Comparison of ENCODE assay signal across 8 mouse cellular contexts in genomic region chr11:120085891-120086627, GRCm38 (mm10). TPM values are rescaled to one million over a fixed set of nuclear protein-coding genes. Genes with fewer than 3 reads are reported as not detected.
DNase-seq lines count a peak whose midpoint lies in the region; ATAC-seq lines count a peak whose summit lies in the region.

No protein-coding gene starts in this region.

- H3K27ac ChIP-seq in embryonic facial prominence, embryonic 12.5 days = peak overlapping the region; percentile 84
- peak overlapping the region; percentile 76 for H3K27ac ChIP-seq in heart, embryonic 16.5 days (ENCODE audit: low read length)
- peak overlapping the region; percentile 91 for H3K27ac ChIP-seq in neural tube, embryonic 13.5 days (replicated peaks)

- under 1% methylated on average over 25 of the region's 25 CpGs for WGBS in embryonic facial prominence, embryonic 12.5 days
- under 1% methylated on average over 25 of the region's 25 CpGs for WGBS in heart, embryonic 16.5 days
- WGBS in neural tube, embryonic 13.5 days = 1% methylated on average over 25 of the region's 25 CpGs

- peak overlapping the region; percentile 96 for H3K9ac ChIP-seq in embryonic facial prominence, embryonic 12.5 days
- H3K9ac ChIP-seq in heart, embryonic 16.5 days (ENCODE audit: low read length) = peak overlapping the region; percentile 96
- peak overlapping the region; percentile 98 for H3K9ac ChIP-seq in neural tube, embryonic 13.5 days

- H3K4me3 ChIP-seq in embryonic facial prominence, embryonic 12.5 days = peak overlapping the region; percentile 97
- H3K4me3 ChIP-seq in heart, embryonic 16.5 days (ENCODE audit: low read length) = peak overlapping the region; percentile 93
- peak overlapping the region; percentile 92 for H3K4me3 ChIP-seq in neural tube, embryonic 13.5 days

- peak; percentile 22 to 30 for DNase-seq in lung, adult 18-20 months
- no peak for DNase-seq in lung, postnatal 25 days (ENCODE audit: low spot score)
- DNase-seq in NIH3T3 (ENCODE audit: low read depth) (peak; percentile 73), liver (peak; percentile 55)

- H3K36me3 ChIP-seq in embryonic facial prominence, embryonic 12.5 days = peaks cover 31% of the 10 kb centered on the region
- peaks cover 4% of the 10 kb centered on the region for H3K36me3 ChIP-seq in heart, embryonic 16.5 days (ENCODE audit: control insufficient read depth, insufficient read depth)
- H3K36me3 ChIP-seq in neural tube, embryonic 13.5 days = peaks cover 36% of the 10 kb centered on the region

- H3K9me3 ChIP-seq in embryonic facial prominence, embryonic 12.5 days = no peaks in the 10 kb centered on the region
- no peaks in the 10 kb centered on the region for H3K9me3 ChIP-seq in heart, embryonic 16.5 days (replicated peaks; ENCODE audit: control insufficient read depth, low read length)
- no peaks in the 10 kb centered on the region for H3K9me3 ChIP-seq in neural tube, embryonic 13.5 days

- ATAC-seq in embryonic facial prominence, embryonic 12.5 days (ENCODE audit: insufficient number of reproducible peaks, insufficient read depth, low FRiP score, low TSS enrichment) = peak; percentile 6; the same call in 1 of the 2 replicates
- peak; percentile 20; the same call in 1 of the 2 replicates for ATAC-seq in heart, embryonic 16.5 days (replicated peaks; ENCODE audit: extremely low read depth, insufficient read depth, low FRiP score)
- peak; percentile 74 for ATAC-seq in neural tube, embryonic 13.5 days (ENCODE audit: low read depth)
- no peak for ATAC-seq in activated CD4-positive, CD25-positive, alpha-beta regulatory T cell, adult 4 months

- H3K4me1 ChIP-seq in embryonic facial prominence, embryonic 12.5 days = peaks cover 15% of the 10 kb centered on the region
- peaks cover 14% of the 10 kb centered on the region for H3K4me1 ChIP-seq in heart, embryonic 16.5 days (ENCODE audit: control insufficient read depth, insufficient read depth, low read length)
- H3K4me1 ChIP-seq in neural tube, embryonic 13.5 days (replicated peaks) = peaks cover 20% of the 10 kb centered on the region

- H3K4me2 ChIP-seq in embryonic facial prominence, embryonic 12.5 days (replicated peaks) = peak overlapping the region; percentile 94
- H3K4me2 ChIP-seq in heart, embryonic 16.5 days (ENCODE audit: low read depth, low read length) = peak overlapping the region; percentile 83
- H3K4me2 ChIP-seq in neural tube, embryonic 13.5 days = peak overlapping the region; percentile 97

- no peaks in the 10 kb centered on the region for H3K27me3 ChIP-seq in embryonic facial prominence, embryonic 12.5 days
- H3K27me3 ChIP-seq in heart, embryonic 16.5 days (ENCODE audit: control insufficient read depth, insufficient read depth, low read length) = no peaks in the 10 kb centered on the region
- no peaks in the 10 kb centered on the region for H3K27me3 ChIP-seq in neural tube, embryonic 13.5 days

RNA-seq across cellular contexts. Expression of gene Cep131, which starts 0.6 kb away (rescaled TPM):
- polyA plus RNA-seq in embryonic facial prominence, embryonic 12.5 days (2016; fragmentation: Nextera tagmentation; extraction: Ambion mirVana) = 43.3 and 43.9 TPM in 2 replicates
- polyA plus RNA-seq in heart, embryonic 16.5 days (2015; fragmentation: Nextera tagmentation; extraction: Ambion mirVana) = 13.2 and 14.5 TPM in 2 replicates
- 26.1 and 31.3 TPM in 2 replicates for polyA plus RNA-seq in neural tube, embryonic 13.5 days (2015; fragmentation: Nextera tagmentation; extraction: Ambion mirVana)
- 1 to 10 TPM; 1.2 to 1.5 TPM for polyA plus RNA-seq in activated CD4-positive, CD25-positive, alpha-beta regulatory T cell, adult 4 months (2017; shearing (Covaris generic))

RNA-seq across cellular contexts. Expression of gene Tepsin, which starts 12.5 kb away (rescaled TPM):
- polyA plus RNA-seq in embryonic facial prominence, embryonic 12.5 days (2016; fragmentation: Nextera tagmentation; extraction: Ambion mirVana) = 18.5 and 19.2 TPM in 2 replicates
- 16.3 and 16.9 TPM in 2 replicates for polyA plus RNA-seq in heart, embryonic 16.5 days (2015; fragmentation: Nextera tagmentation; extraction: Ambion mirVana)
- 20.6 and 21.7 TPM in 2 replicates for polyA plus RNA-seq in neural tube, embryonic 13.5 days (2015; fragmentation: Nextera tagmentation; extraction: Ambion mirVana)
- polyA plus RNA-seq in activated CD4-positive, CD25-positive, alpha-beta regulatory T cell, adult 4 months (2017; shearing (Covaris generic)) = 10 to 100 TPM in 1 of 2 experiments, 1 to 10 TPM in 1; 7.3 to 10.4 TPM

RNA-seq across cellular contexts. Expression of gene Ndufaf8, which starts 12.7 kb away (rescaled TPM):
- 67.4 and 73.6 TPM in 2 replicates for polyA plus RNA-seq in embryonic facial prominence, embryonic 12.5 days (2016; fragmentation: Nextera tagmentation; extraction: Ambion mirVana)
- polyA plus RNA-seq in heart, embryonic 16.5 days (2015; fragmentation: Nextera tagmentation; extraction: Ambion mirVana) = 92.6 and 101 TPM in 2 replicates
- 38.0 and 45.6 TPM in 2 replicates for polyA plus RNA-seq in neural tube, embryonic 13.5 days (2015; fragmentation: Nextera tagmentation; extraction: Ambion mirVana)
- 10 to 100 TPM; 85.8 to 94.6 TPM for polyA plus RNA-seq in activated CD4-positive, CD25-positive, alpha-beta regulatory T cell, adult 4 months (2017; shearing (Covaris generic))

RNA-seq across cellular contexts. Expression of gene Aatk, which starts 39.1 kb away (rescaled TPM):
- 5.8 and 5.9 TPM in 2 replicates for polyA plus RNA-seq in embryonic facial prominence, embryonic 12.5 days (2016; fragmentation: Nextera tagmentation; extraction: Ambion mirVana)
- polyA plus RNA-seq in heart, embryonic 16.5 days (2015; fragmentation: Nextera tagmentation; extraction: Ambion mirVana) = 1.3 and 1.4 TPM in 2 replicates
- polyA plus RNA-seq in neural tube, embryonic 13.5 days (2015; fragmentation: Nextera tagmentation; extraction: Ambion mirVana) = 28.2 and 34.2 TPM in 2 replicates
- polyA plus RNA-seq in activated CD4-positive, CD25-positive, alpha-beta regulatory T cell, adult 4 months (2017; shearing (Covaris generic)) = not detected
